Mouse (Mus musculus) heart, embryonic 14.5 days (tissue): ENCODE data around the gene D630045J12Rik. TPM values are rescaled to one million over a fixed set of nuclear protein-coding genes. Genes with fewer than 3 reads are reported as not detected.

Experiments used
- ATAC-seq: fragments of 200-750 bp; cut with Nextera tagmentation; 2 replicates; pipeline ENCODE4 v1.8.0; 2017; ENCODE audit warnings: low read depth, moderate TSS enrichment; ENCODE audit not compliant: insufficient number of reproducible peaks, insufficient read depth, low FRiP score
- H3K27ac ChIP-seq, 2 experiments: fragments of 200-500 bp in 1 of 2; fragments of 300-500 bp in 1 of 2; sonication (generic) in 1 of 2; replicated peaks in 1 of 2; 2 replicates each; pipeline ENCODE4 v1.5.1; 2012 to 2014; ENCODE audit warnings: low read depth in 2 of 2, low read length in 2 of 2, control low read depth in 1 of 2, mild to moderate bottlenecking in 1 of 2, mixed read lengths in 1 of 2; ENCODE audit not compliant: control insufficient read depth in 1 of 2, insufficient read depth in 1 of 2
- H3K27me3 ChIP-seq: fragments of 300-500 bp; sonication (generic); 2 replicates; pipeline ENCODE4 v1.6.1; 2014; ENCODE audit warnings: mild to moderate bottlenecking, low read length, control low read depth; ENCODE audit not compliant: control insufficient read depth, insufficient read depth
- H3K36me3 ChIP-seq: fragments of 300-500 bp; sonication (generic); 2 replicates; pipeline ENCODE4 v1.6.1; 2014; ENCODE audit warnings: mild to moderate bottlenecking, control low read depth, low read length, mixed read lengths; ENCODE audit not compliant: control insufficient read depth, insufficient read depth
- H3K4me1 ChIP-seq, 2 experiments: fragments of 200-500 bp in 1 of 2; fragments of 300-500 bp in 1 of 2; sonication (generic) in 1 of 2; 2 replicates each; pipeline ENCODE4 v1.6.1; 2012 to 2014; ENCODE audit warnings: low read length in 2 of 2, control low read depth in 1 of 2, mixed read lengths in 1 of 2; ENCODE audit not compliant: control insufficient read depth in 2 of 2, insufficient read depth in 2 of 2
- H3K4me2 ChIP-seq: fragments of 300-500 bp; sonication (generic); 2 replicates; pipeline ENCODE4 v1.6.1; 2014; ENCODE audit warnings: mild to moderate bottlenecking, low read length
- H3K4me3 ChIP-seq, 2 experiments: fragments of 200-500 bp in 1 of 2; fragments of 300-500 bp in 1 of 2; sonication (generic) in 1 of 2; 2 replicates each; pipeline ENCODE4 v1.5.1; 2012 to 2014; ENCODE audit warnings: low read length in 2 of 2, mild to moderate bottlenecking in 2 of 2, control low read depth in 1 of 2, low read depth in 1 of 2, moderate library complexity in 1 of 2; ENCODE audit not compliant: control insufficient read depth in 1 of 2, insufficient read depth in 1 of 2
- H3K9ac ChIP-seq: fragments of 300-500 bp; sonication (generic); 2 replicates; pipeline ENCODE4 v1.6.1; 2014; ENCODE audit warnings: mild to moderate bottlenecking, low read length
- H3K9me3 ChIP-seq: fragments of 300-500 bp; sonication (generic); 2 replicates; pipeline ENCODE4 v1.6.1; 2016; ENCODE audit warnings: low read length, control low read depth; ENCODE audit not compliant: control insufficient read depth
- WGBS: fragments of 180-500 bp; shearing (Covaris S2); extraction: QIAGEN DNeasy Blood & Tissue Kit; methylation state at CpG from one replicate; pipeline ENCODE4 v1.1.7; 2014; 5-methylcytosine and 5-hydroxymethylcytosine counted together
- polyA plus RNA-seq: library from polyadenylated mRNA; unstranded; fragments of >200 nt; fragmentation: Nextera tagmentation; extraction: Ambion mirVana; gene quantifications from 2 replicates; pipeline ENCODE4 v1.2.1, GENCODE M21; 2014

Gene D630045J12Rik
- polyA plus RNA-seq, 1 experiment from 2014 or later = 1.9 TPM

DNA sequence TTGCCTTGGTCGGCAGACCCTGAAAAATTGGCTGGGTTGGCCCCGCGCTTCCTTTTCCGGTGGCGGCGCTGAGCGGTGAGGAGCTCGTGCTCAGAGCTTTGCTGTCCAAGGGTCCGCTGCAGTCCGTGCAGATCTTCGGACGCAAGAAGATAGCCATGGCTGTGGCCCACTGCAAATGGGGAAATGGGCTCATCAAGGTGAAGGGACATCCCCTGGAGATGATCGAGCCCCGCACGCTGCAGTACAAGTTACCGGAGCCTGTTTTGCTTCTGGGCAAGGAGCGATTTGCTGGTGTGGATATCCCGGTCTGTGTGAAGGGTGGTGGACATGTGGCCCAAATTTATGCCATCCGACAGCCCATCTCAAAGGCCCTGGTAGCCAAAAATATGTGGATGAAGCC lies 30.6 kb upstream of the D630045J12Rik start:
- Histone ChIP-seq H3K27me3 (no peaks in the 10 kb centered on the region), H3K9ac (no peak overlapping the region), H3K27ac (no peak overlapping the region), H3K9me3 (peaks cover 6% of the 10 kb centered on the region; the same call in 1 of the 2 replicates), H3K4me3 (no peak overlapping the region), H3K36me3 (peaks cover 52% of the 10 kb centered on the region), H3K4me2 (no peak overlapping the region), H3K4me1 (no peaks in the 10 kb centered on the region)
- 94% methylated on average over 19 of the region's 19 CpGs for WGBS
- ATAC-seq = no peak

DNA sequence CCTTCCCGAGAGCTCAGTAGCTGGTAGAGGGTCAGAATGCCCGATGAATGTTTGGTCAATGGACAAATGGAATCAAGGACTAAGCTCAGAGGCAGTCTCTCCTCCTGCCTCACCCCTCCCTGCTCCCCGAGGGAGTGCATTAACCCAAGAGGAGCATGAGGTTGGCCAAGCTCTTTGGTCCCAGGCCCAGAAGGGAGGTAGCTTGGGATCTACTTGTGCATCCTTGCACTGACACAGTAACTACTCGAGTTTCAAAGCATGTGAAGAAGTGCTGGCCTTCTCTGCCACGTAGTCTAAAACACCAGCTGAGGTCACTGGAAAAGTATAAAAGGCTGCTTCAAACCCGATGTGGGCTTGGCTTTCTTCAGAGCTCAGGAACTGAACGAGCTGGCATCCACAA lies 10.7 kb upstream of the D630045J12Rik start:
- no peak overlapping the region for H3K4me3 ChIP-seq
- H3K4me2 ChIP-seq = no peak overlapping the region
- H3K9me3 ChIP-seq = no peaks in the 10 kb centered on the region
- no peak overlapping the region for H3K27ac ChIP-seq
- 67% methylated on average over 7 of the region's 7 CpGs for WGBS
- H3K9ac ChIP-seq = no peak overlapping the region
- no peak for ATAC-seq
- no peaks in the 10 kb centered on the region for H3K27me3 ChIP-seq
- 0 out of 4 replicates have a peak, but pooled peaks cover 0 to 4% of the 10 kb centered on the region in 2 experiments for H3K4me1 ChIP-seq
- H3K36me3 ChIP-seq = no peaks in the 10 kb centered on the region

DNA sequence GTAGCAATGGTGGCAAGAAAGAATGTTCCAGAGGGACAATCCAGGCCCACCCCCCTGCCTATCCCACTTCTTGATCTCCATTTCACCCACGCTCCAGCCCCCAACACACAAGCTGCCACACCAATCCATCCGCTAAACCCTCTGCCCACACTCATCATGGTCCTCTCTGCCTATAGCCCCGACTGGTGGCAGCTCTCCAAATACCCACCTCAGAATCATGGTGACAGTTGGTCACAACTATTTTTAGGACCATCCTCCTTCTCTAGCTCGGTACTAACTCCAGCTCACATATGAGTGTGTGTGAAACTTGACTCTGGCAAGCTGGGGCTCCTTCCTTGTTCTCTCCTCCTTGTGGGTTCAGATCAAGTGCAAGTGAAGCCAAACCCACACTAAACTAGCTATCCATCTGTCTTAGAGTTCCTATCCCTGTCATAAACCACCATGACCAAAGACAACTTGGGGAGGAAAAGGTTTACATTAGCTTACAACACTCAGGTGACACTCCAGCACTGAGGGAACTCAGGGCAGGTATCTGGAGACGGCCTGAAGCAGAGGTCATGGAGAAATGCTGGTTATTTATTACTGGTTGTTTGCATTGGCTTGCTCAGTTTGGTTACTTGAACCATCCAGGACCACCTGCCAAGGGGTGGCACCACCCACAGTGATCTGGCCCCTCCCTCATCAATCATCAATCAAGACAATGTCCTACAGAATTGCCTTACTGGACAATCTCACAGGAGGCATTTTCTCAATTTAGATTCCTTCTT lies 9.8 kb upstream of the D630045J12Rik start:
- Histone ChIP-seq H3K36me3 (no peaks in the 10 kb centered on the region), H3K9ac (no peak overlapping the region), H3K4me2 (no peak overlapping the region), H3K4me1 (0 out of 4 replicates have a peak, but pooled peaks cover 0 to 4% of the 10 kb centered on the region in 2 experiments), H3K27ac (no peak overlapping the region), H3K4me3 (no peak overlapping the region), H3K9me3 (no peaks in the 10 kb centered on the region), H3K27me3 (no peaks in the 10 kb centered on the region)
- no peak for ATAC-seq
- WGBS = 56% methylated on average over 5 of the region's 5 CpGs

DNA sequence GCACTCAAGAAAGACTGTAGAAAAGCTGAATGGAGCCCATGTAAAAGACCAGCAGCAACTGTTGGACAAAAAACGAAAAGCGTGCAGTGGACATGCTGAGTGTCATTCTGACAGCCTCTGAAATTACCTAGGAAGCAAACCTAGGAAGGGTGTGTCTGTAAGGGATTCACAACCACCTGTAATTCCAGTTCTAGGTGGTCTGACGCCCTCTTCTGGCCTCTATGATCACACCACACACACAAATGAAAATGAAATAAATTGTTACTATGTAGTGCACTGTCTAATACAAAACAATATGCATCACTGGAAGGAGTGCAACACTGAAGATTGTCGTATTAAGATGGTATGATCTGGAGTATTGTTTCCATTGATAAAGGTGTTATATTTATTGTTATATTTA lies 8.1 kb upstream of the D630045J12Rik start:
- H3K4me3 ChIP-seq = no peak overlapping the region
- 73% methylated on average over 4 of the region's 4 CpGs for WGBS
- H3K4me2 ChIP-seq = no peak overlapping the region
- H3K9me3 ChIP-seq = no peaks in the 10 kb centered on the region
- no peak overlapping the region for H3K9ac ChIP-seq
- H3K27me3 ChIP-seq = no peaks in the 10 kb centered on the region
- no peaks in the 10 kb centered on the region for H3K36me3 ChIP-seq
- 0 out of 4 replicates have a peak, but pooled peaks cover 0 to 4% of the 10 kb centered on the region in 2 experiments for H3K4me1 ChIP-seq
- no peak for ATAC-seq
- H3K27ac ChIP-seq = no peak overlapping the region

DNA sequence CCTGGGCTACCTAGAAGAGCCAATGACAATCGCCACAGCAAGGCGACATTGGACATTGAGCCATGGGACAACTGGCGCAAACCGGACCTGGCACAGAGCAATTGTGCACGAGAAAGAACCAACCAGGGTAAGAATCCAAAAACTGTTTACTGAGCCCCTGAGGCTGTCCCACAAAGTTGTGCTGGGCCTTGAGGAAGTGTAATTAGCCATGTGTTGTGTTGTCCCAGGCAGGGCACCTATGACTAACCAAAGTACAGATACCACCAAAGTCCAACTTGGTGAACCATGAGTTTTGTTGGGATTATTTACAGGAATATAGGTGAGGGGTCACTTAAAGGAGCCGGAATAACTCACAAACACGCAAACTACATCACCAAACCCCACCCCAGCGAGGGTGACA lies 3.7 kb upstream of the D630045J12Rik start:
- WGBS = 91% methylated on average over 8 of the region's 8 CpGs
- Histone ChIP-seq H3K9me3 (no peaks in the 10 kb centered on the region), H3K36me3 (no peaks in the 10 kb centered on the region), H3K27ac (no peak overlapping the region), H3K4me1 (peaks cover 5 to 8% of the 10 kb centered on the region in 2 experiments; a peak in 3 of 4 replicates), H3K4me2 (no peak overlapping the region), H3K9ac (no peak overlapping the region), H3K27me3 (no peaks in the 10 kb centered on the region), H3K4me3 (no peak overlapping the region)
- ATAC-seq = no peak

DNA sequence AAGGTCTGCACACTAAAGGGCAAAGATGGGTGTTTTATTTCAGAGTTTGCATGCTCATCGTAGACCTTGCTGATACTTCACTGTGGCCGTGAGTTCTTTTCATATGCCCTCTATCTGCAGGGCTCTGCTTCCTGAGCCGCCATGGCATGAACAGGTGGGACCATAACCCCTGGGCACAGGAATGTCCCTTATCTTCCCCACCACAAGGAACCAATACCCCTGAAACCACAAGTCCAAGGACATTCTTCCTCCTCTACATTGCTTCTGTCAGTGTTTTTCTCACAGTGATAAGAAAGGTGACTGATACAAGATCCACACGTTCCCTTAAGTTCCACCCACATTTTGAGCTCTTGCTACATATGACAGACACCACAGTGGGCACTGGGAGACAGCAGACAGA lies 3.0 kb upstream of the D630045J12Rik start:
- H3K36me3 ChIP-seq = no peaks in the 10 kb centered on the region
- H3K4me1 ChIP-seq = peaks cover 7 to 10% of the 10 kb centered on the region in 2 experiments; a peak in 3 of 4 replicates
- WGBS = 71% methylated on average over 4 of the region's 4 CpGs
- no peaks in the 10 kb centered on the region for H3K9me3 ChIP-seq
- H3K4me2 ChIP-seq = no peak overlapping the region
- H3K4me3 ChIP-seq = no peak overlapping the region
- H3K27me3 ChIP-seq = no peaks in the 10 kb centered on the region
- no peak for ATAC-seq
- no peak overlapping the region for H3K9ac ChIP-seq
- no peak overlapping the region for H3K27ac ChIP-seq

DNA sequence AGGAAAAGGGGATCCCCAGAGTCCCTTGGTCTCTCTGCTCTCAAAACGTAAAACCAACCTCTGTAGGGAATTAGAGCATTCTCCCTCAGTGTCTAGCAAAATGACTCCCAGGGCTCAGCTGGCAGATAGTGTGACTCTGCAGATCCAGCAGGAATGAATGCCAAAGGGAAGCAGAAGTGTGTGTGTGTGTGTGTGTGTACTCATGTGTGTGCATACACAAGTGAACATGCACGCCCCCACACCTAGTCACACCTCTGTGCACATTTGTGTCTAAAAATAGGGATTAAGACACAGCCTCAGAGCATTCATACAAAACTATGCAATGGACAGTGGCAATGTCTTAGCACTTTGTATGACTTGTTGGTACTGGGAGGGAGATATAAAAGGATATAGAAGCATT lies 2.0 kb upstream of the D630045J12Rik start:
- Histone ChIP-seq H3K4me3 (no peak overlapping the region), H3K4me1 (peaks cover 7 to 10% of the 10 kb centered on the region in 2 experiments; a peak in 3 of 4 replicates), H3K4me2 (no peak overlapping the region), H3K27ac (no peak overlapping the region), H3K9ac (no peak overlapping the region), H3K9me3 (no peaks in the 10 kb centered on the region), H3K36me3 (no peaks in the 10 kb centered on the region), H3K27me3 (no peaks in the 10 kb centered on the region)
- no peak for ATAC-seq
- WGBS = 57% methylated on average over 2 of the region's 2 CpGs
